Mouse (Mus musculus) CH12F3 (cell line): ENCODE results near the gene Cul1.

Source experiments
- in situ Hi-C: fragments of 300-500 bp; cut with MboI; formaldehyde crosslinking; loops from 2 replicates; pipeline ENCODE4 v1.14.3; 2020; ENCODE audit warnings: low sequenced_read_pairs

Cul1 gene

DNA sequence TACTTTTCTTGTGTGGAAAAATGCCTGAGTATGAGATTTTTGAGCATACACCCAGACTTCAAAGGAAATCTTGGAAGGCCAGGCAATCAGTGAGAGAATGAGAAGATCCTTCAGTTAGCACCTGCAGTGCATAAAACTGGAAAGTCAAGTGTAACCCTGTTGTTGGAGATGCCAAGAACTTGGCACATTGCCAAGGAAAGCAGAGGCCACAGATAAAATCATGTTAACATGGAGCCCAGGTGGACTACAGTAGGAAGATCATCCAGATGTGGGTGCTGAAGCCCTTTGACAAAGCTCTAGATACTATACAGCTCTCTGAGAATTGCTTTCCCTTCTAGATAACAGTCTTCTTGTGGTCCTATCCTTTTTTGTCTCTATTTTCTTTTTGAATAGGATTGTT lies 19.2 kb downstream of the Cul1 start:
- in situ Hi-C loops = no loop called here

DNA sequence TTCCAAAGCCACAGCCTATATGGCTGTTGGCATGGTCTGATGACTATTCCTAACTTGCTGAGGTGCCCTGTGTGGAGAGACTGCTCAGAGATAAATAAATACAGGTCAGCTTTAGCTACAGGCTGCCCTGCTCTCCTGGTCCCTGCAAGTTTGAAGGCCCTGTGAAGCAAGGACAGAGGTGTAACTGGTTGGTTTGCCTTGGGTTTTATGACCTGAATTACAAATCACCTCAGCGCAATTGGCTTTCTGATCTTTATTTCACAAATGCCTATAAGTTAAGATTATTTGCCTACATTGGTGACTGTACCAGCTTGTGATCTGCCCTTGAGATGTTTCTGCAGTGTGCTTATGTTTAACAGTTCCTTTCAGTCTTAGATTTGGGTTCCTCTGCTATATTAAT lies 28.8 kb downstream of the Cul1 start:
- in situ Hi-C loops = no loop called here

DNA sequence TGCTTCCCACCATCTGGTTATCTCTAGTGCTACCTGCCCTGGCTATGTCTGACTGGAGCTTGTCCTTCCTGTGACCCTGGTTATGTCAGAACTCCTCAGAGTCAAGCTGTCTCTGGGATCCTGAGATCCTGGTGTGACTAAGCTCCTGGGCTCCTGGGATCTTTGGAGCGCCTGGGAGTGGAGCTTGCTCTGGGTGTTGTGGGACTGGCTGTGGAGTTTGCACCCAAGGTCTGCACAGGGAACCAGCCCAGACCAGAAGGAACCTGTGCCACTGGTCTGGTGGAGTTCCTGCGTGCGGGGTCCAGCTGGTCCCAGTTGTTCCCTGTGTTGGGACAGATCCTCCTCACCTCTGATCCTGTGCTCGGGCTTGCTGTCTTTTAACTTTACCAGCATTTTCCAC lies 41.4 kb downstream of the Cul1 start:
- in situ Hi-C loops = no loop called here

DNA sequence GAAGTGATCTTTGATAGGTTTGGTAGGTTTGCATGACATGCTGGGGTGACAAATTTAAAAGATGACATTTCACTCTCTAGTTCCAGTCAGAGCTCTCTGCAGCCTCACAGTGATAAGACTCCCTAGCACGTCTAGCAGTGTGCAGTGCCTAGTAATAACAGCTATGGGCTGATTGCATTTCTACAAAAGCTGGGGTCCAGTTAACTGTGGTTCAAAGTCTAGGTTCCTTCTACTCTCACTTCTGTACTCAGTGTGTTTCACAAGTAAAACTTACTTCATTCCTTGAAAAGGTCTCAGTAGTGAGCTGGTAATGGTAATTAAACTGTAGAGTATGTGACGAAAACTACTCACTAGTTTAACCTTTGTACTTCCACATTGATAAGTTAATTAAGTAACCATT lies 66.8 kb downstream of the Cul1 start:
- in situ Hi-C loops = no loop called here

DNA sequence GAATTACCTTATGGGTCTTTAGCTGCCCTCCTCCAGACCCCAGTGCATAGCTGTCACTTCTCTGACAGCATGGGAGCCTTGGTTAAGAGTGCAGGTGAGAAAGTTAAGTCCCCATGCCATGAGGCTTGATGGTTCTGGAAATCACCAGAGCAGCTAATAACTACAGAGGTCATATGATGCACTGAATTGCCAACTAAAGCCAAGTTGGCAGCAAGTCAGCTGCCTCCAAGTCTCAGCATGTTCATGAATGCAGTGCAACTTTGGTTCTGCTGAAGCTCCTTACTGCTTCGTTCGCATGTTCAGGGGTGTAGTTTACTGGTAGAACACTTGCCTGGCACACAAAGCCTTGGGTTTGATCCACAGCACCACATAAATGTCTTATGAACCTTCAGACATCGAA lies 69.2 kb downstream of the Cul1 start:
- in situ Hi-C loops = no loop called here

DNA sequence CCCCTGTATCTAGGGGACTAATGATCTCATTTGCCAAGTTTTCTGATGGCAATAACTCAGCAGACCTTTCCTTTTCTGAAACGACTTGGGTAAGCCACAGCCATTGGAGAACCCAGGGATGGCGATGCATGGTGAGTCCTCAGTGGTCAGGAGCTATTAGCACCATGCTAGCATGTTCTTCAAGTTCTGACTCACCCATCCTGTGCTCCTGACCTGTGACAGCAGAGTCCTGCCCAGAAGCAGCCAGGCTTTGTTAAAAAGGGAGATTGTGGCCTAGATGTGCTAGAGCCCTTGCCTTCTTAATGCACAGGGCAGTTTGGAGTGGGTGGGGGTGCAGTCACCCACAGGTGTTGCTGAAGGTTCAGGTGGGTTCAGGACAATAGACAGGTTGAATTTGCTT lies 71.8 kb downstream of the Cul1 start:
- in situ Hi-C loops = no loop called here

DNA sequence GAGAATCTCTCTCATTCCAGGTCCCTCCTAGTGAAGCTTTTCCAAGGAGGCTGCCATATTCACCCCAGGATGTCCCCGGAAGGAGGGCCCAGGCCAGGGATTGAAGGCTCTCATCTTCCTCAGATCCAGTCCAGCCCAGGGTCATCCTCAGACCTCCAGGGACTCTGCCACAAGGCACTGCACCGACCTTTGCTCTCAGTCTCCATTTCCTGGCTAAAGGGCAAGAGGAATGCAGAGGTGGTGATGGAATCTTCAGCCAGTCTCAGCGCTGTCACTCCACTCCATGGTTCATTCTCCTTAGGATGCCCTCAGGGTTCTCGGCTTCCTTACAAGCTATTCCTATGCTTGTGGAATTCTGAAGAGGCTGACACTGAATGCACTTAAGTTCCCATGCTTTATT lies 73.2 kb downstream of the Cul1 start:
- in situ Hi-C loops = no loop called here

DNA sequence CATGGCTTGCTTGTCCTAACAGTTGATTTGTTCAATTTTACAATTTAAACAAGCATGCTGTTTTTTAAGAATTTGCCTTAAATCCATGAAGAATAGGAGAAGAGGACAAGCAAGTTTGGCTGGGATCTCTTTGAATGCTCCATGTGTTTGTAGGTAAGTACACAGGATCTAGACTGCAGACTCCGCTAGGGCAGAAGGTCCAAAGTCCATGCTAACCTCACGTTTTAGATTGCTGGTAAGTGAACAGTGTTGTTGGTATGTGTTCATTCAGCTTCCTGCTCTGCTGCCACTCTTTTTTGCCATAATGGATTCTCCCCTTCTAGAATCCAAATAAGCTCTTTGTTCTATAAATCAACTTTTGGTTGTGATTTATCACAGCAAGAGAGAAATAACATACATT lies 73.9 kb downstream of the Cul1 start:
- in situ Hi-C loops = no loop called here

DNA sequence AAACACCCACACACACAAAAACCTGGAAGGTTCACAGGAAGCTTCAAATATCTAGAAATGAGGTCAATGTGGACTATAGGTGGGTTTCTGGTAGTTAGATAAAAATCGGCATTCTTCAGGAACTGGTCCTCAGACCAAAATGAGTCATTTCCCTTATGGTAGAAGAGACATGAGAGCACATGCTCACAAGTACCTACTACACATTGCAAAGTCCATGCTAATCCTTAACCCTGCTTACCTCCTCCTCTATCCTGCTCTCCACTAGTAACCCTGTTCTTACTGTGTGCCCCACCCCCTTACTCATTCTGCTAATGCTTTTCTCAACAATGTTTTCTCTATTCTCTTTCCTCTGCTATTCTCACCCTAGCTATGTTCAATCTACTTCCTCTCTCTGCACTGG lies 74.5 kb downstream of the Cul1 start:
- in situ Hi-C loops = no loop called here

DNA sequence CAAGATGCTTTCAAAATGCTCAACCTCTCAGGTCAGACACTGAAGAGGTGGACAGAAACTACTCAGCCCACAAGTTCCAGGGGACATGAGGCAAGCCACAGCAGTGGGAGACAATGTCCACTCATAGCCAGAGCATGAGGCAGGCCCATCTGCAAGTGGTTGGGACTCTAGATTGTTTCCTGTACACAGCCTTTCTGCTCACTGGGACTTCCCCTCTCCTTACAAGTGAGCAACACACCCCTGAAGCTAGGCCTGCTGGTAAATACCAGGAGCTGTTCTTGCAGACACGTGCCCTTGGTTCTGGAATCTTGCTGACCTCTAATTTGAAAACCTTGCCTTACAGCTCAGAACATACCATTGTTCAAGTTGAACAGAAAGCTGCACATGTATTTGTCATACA lies 79.3 kb downstream of the Cul1 start:
- in situ Hi-C loops = no loop called here

DNA sequence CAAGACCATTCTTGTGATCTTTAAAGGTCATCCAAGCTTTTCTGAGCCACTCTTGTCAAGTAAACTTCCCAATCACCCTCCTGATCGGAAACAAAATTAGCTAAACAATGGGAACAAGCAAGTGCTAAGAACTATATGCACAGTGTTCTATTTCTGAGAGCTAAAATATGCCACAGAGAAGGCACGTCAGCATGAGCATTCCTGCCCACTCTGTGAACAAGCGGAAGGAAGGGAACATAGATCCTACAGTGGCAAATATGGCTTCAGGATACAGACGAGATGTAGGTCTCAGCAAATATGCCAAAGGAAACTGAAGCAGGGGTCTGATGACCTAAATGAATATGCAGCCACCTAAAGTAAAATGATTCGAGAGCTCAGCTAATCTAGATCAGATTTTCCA lies 82.1 kb downstream of the Cul1 start:
- in situ Hi-C loops = no loop called here

DNA sequence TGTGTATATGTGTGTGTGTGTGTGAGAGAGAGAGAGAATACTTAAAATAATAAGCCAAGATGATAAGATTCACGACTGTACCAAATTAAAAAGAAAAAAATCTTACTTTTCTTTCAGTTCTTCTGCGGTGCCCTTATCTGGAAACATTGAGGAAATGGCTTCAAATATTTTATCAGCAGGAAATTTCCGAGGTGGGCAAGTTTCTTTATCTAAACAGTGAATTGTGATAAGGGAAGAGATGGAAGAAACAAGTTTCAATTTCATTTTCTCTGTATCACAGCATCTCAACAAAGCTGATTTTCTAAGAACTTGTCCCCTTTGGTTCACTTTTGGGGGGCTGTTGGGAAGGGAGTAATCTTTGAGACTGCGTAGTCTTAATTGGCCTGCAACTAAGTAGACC lies 99.1 kb downstream of the Cul1 start:
- in situ Hi-C loops = no loop called here

DNA sequence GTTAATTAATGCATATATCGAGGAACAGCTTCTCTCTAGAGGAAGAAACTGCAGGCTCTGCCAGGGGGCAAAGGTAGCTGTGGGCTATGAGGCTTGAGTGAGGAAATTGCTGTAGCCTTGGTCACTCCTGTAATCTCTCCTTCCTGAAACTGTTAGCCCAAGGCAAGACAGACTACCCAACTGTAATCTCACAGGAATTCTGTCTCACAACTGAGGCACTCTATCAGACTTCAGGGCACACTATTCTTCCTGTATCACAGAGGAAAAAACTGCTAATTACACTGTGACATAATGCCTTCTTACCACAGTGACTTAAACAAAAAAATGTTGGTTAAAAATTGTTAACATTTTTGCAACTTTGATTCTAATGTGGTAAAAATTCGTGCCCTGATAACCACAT lies 106.1 kb downstream of the Cul1 start:
- in situ Hi-C loops = no loop called here

DNA sequence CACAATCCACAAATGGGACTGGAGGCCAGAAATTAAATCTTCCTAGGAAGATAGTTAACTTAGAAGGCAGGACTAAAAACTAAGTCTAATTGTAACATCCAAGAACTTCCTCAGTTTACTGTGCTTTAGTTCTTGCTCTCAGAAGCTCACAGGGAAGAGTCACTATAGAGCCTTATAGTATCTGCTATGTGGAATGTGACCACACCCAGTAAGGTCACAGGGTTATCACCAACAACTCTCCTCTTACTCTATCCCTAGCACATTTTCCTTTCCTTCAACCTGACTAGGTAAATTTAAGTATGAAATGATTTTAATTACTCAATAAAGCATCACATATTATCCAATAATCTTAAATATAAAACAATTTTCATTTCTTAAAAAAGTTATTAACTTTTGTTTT lies 107.2 kb downstream of the Cul1 start:
- in situ Hi-C loops = no loop called here

DNA sequence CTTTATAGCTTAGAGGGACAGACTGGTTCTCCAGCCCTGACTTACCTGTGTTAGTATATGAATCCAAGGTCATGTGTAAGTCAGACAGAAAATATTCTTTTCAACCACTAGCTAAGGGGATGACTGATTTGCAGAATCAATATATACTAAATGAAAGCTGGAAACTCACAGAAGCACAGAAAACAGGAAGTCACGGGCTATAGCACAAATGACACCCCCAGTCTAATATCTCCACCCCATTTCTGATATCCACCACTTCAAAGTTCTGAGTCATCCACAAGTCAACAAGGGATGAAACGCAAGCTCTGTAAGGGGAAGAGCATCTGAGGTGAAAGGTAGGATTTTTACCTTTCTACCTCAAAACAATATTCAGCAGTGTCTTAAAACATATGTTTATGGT lies 107.6 kb downstream of the Cul1 start:
- in situ Hi-C loops = no loop called here

DNA sequence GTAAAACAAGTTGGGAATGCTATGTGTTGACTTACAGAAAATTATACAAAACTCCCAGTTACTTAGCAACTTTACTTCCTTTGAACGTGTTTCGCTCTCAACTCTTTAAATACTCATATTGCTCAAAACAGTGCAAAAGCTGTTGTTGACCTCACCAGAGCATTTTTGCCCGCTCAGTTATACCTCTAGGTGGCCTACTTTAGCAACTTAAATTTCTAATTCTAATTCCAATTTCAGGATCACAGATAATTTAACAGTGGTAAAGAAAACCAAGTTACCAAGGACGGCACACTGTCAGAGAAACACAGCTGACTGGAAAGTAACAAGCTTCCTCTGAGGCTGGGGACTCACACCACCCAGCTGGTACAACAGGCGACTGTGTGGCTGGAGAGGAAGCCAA lies 108.2 kb downstream of the Cul1 start:
- in situ Hi-C loops = no loop called here

DNA sequence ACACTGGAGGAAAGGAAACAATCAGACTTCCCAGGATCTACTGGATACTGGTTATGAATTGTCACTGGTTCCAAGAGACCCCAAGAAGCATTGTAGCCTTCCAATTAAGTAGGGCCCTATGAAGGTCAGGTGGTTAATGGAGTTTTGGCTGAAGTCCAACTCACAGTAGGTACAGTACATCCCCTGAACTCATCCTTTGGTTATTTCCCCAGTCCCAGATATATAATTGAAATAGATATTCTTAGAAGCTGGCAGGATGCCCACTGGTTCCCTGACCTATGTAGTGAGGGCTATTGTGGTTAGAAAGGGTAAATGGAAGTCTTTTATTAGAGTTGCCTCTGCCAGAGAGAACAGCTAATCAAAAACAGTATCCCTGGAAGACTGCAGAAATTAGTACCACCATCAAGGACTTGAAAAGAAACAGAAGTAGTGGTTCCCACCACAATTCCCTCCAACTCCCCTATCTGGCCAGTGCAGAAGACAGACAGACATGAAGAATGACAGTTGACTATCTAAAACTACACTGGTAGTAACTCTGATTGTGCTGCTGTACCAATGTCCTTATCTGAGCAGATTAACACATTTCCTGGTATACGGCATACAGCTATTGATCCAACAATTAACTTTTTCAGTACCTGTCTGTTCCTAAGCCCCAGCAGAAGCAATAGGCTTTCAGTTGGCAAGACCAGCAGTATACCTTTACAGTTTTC lies 112.3 kb downstream of the Cul1 start:
- in situ Hi-C loops = no loop called here

DNA sequence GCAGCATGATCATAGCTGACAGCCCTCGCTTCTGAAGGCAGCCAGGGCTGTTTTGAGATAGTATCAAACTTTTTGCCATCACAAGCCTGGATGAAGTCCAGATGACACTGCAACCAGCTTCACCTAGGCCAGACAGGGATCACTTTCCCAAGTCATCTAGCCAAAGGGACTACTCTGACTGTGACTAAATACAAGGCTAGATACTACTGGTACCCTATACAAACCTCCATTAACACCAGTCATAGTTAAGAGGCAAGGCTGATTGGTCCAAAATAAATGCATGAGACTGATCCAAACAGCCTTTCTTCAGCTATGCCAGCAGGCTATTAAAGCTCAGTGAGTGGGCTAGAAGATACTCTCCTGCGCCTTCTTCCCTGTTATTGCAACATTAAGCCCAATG lies 119.7 kb downstream of the Cul1 start:
- in situ Hi-C loops = no loop called here
